Mouse (Mus musculus): ENCODE results near the gene Gm20431. TPM values are rescaled to one million over a fixed set of nuclear protein-coding genes. Genes with fewer than 3 reads are reported as not detected.
"Not testable (repeated sequence)": the region's sequence is repeated elsewhere in the genome, so short reads cannot be mapped to it uniquely, and the experiment has no call there.

Gm20431 gene
- total RNA-seq, 2 experiments from 2014 or later: 6.1 TPM; not detected in 1

DNA sequence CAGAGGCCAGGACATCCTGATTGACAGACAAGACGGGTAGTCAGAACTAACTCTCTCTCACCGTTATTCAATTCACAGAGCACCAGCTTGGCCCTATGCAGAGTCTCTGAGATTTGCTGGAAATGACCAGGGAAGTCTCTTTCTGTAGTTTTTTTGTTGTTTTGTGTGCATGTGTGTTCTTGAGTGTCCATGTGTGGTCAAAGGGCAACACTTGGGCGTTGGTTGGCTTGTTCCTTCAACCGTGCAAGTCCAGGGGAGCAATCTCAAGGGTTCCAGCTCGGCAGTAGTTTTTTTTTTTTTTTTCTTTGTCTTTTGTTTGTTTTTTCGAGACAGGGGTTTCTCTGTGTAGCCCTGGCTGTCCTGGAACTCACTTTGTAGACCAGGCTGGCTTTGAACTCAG, 1.4 kb upstream of the Gm20431 start:
- ATAC-seq (ENCODE audit: poor library complexity, severe bottlenecking): no peak

DNA sequence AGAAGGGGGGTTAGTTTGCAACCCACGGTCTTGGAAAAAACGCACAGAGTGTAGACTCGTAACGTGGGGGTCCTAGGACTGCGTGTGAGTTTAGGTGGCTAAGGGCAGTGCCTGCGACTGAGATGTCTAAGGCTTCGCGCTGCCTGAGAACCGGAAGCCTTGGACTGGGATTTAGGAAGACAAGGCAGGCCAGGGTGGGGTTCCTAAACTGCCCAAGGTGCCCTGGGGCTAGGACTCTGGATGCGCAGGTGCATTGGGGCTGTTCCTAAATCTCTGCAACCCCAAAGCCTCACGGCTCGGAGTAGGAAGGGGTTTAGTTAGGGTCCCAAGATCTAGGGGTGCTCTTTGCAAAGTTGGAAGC, 705 bp downstream of the Gm20431 start:
- ATAC-seq (ENCODE audit: poor library complexity, severe bottlenecking): no peak

DNA sequence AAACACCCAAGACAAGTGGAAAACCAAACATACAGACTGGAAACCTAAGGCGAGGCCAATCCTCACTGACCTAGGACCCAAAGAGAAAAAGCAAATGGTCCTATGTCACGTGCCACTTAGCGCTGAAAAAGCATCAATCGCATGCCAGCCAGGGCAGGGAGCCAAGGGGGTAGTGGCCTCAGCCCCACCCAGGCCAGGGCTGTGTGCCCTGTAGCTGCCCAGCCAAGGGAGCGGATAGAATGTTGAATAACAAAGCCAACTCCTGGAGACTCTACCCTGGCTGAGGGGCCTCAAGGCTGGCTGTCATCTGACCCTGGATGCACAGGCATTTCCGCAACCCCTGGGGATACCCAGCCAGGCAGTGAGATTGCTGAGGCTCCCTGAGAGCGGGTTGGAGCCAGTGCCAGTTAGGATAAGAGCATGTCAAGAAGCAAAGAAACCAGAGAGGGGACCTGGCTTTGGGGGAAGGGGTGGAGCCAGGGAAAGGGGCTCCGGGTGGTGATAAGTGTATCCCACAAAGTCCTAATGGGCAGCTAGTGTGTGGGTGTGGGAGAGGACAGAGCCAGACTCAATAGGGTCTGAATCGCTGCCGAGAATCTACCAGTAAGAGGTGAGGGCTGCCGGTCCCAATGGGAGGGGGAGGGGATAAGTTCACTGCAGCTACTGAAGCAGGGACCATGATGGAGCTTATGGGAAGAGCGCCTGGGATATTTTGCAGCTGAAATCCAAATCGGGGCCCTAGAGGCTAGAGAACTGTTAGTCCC, 1.3 kb downstream of the Gm20431 start:
- no peak for ATAC-seq (ENCODE audit: poor library complexity, severe bottlenecking)

DNA sequence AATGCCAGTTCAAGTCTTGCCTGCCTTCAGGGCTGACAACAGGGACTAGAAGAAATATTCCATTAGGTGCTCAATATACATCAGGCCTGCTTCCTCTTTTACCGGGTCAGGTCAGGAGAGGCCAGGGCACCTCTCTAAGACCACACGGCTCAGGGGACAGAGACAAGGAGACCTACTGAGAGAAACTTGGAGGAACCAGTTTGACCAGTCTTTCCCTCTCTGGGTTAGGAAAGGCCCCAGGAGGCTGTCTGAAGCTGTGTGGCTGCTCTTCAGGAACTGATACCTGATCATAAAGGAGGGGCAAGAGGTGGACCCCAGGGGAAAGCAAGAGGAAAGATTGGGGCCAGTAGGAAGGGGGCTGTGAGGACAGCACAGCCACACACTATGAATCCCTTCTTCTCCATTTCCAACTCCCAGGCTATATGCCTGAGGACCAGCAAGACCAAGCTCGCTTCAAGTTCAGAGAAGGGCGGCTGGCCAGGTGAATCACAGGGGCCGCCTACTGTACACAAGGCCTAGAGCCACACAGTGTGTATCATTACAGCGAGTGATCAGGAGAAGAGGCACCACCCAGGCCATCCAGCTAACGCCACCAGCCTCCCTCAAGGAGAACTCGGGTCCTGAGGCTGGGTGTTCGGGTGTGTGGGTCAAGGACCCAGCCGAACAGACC, 2.0 kb downstream of the Gm20431 start:
- no peak for ATAC-seq (ENCODE audit: poor library complexity, severe bottlenecking)

DNA sequence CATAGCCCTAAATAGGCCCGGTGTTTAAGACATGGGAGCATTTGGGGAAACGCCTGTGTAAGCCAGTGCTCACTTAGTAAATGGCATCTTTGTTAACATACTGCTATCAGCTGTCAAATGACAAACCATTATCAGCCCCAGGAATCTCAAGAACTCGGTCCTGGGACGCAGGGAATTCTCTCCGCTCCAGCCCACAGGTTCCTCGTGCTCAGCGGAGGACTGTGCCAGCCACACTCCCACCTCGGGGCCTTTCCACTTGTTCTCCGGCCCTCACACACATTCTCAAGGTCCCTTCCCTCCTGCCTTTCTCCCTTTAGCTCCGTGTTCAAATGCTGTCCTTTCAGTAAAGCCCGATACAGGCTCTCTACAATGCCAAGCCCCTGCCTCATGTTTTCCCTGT, 2.6 kb downstream of the Gm20431 start:
- ATAC-seq (ENCODE audit: poor library complexity, severe bottlenecking): no peak

DNA sequence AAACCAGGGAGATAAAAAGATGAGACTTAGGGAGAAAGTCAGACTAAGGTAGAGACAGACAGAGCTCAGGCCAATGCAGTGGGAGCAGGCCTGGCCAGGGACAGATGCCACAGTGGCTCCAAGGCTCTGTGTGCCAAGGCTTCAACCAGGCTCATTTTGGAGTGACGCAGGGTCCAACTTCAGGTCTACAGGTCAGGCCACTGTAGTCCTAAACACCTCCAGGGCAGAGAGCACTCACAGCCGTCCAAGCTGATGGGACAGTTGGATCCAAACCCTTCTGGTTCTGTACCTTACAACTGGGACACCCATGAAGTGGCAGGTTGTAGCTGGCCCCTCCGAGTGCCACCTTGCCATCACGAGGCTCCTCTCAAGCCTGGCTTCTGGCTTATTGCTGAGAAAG, 3.3 kb downstream of the Gm20431 start:
- ATAC-seq (ENCODE audit: poor library complexity, severe bottlenecking): no peak

DNA sequence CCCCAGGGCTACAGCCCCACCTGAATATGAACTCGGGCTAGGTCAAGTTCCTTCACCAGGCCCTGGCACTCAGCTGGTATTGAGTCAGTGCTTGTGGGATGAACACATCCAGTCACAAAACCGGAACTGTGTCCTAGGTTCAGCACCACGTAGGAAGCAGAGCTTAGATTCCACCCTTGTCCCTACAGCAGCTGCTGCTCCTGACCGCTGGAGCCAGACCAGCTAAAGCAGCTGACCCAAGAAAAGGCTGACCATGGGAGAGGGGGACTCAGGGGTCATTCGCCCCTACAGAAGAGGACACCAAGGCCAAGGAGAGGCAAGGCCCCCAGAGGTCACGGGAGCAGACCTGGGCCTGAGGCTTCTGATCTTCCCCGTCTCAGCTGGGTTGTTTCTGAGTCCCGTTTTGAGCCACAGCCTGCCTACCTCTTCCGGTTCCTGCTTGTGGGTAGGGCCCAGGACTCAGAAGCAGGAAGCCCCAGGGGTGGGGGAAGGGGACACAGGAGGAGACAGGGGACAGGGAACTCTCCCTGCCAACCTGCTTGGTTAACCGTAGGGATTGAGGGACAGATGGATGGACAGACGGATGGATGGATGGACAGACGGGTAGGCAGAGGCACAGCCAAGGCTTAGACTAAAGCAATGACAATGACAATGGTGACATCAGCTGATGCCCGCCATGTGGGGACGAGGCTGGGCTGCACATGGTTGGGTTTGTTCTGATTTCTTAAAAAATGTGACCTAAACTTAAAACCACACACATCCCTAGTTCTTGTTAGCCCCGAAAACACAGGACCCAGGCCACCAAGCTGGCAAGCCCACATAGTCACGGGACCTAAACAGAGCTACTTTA, 4.4 kb downstream of the Gm20431 start:
- ATAC-seq (ENCODE audit: poor library complexity, severe bottlenecking): peak; percentile 75

DNA sequence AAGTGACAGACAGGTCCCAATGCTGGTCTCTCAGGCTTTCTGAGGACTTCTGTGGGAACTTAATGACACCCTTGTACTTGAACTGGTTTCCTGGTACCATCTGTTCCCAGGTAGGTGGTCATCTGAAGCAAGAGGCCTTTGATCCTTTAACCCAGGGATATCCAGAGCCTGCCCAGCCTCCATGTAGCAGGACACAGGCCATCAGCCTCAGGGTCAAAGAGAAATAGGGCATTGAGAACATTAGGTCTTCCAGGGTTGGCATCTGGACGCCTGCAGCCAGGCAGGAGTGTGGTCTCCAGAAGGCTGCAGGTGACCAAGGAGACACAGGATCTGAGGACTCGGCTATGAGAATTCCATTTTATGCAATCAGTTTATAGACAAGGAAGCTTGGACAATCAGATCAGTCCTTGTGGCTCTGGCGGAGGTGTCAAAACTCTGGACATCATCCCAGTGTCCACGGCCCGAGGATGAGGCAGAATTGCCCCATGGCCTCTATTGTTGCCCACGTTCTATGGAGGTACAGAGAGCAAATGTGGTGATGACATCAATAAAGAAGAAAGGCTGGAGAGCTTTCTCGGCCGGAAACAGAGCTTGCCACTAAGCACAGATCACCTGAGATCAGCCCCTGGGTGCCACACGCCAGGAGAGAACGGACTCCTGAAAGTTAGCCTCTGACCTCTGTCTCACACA, 6.2 kb downstream of the Gm20431 start:
- no peak for ATAC-seq (ENCODE audit: poor library complexity, severe bottlenecking)

DNA sequence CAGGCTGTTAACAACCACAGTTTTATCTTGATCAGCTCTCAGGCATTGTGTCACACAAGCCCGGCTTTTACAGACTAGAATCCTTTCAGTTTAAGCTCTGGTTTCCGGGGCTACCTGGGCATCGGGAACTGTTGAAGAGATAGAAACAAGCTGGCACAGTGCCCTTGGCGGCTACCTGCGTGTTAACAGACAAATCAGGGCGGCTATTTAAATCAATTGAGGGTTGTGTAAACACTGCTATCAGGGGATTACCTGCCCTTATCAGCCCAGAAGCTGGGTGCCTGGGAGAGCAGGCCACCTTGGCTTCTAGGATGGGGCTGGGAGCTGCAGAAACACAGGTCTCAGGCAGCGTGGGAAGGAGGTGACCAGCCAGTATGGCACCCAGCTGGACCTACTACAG, 8.6 kb downstream of the Gm20431 start:
- ATAC-seq (ENCODE audit: poor library complexity, severe bottlenecking): no peak

DNA sequence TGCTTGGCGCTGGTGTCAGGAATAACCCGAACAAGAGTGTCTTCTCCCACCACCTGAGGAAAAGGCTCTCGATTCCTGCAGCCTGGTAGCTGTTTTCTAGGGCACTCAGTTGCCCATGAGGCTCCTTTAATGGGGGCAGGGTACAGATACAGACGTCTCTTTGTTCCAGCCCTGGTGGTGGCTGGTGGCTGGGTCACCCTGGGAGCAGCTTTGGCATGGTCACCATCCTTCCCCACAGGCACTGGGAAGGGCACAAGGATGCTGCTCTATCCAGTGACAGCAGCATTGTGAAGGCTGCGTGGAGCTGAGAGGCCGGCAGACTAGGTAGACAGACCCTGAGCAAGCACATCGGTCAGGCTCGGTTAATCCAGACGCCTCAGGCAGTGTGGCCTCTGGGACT, 9.7 kb downstream of the Gm20431 start:
- ATAC-seq (ENCODE audit: poor library complexity, severe bottlenecking): no peak

DNA sequence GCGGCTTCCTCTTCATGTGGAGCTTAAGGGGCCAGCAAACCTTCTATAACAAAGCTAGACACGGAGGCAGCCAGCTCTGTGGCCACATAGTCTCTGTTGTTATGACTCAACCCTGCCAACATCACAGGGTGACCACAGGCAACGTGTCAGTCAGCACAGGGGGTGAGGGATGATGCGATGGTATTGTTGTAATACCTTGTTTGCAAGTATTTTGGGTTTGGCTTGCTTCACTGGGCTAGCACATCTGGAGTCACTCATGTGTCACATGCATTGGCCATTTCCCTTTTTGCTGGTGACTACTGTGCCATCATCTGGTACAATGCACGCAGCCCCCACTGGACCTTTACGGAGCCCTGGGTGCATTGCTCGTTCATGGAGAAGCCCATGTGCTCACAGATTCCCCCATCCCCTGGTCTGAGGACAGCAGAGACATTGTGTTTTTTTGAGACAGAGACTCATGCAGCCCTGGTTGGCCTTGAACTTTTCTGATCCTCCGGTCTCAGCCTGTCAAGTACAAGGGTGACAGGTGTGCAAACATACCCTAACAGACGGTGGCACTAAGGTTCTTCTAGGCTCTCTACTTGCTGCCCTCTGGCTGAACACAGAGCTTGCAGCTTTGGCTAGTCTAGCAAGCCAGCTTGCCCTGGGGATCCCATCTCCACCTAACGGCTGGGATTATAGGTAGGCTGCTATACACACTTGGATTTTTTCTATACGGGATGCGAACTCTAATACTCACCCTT, 11.8 kb downstream of the Gm20431 start:
- ATAC-seq (ENCODE audit: poor library complexity, severe bottlenecking): peak; percentile 96

DNA sequence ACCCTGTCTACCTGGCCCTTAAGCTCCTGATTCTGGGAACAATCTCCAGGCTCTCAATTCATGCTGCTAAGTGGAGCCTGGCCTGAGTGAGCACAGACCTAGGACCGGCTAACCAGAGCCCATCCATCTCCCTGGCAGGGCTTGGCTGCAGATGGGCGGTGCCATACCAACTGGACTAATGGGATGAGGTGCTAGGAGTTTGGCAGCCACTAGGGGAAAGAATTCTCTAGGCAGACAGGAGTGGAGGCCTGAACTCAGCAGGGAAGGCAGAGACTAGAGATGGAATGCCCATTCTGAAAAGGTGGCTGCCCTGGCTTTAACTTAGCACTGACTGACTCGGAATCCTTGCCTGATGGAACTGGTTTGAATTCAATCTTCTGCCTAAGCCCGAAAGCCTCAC, 14.9 kb downstream of the Gm20431 start:
- no peak for ATAC-seq (ENCODE audit: poor library complexity, severe bottlenecking)

DNA sequence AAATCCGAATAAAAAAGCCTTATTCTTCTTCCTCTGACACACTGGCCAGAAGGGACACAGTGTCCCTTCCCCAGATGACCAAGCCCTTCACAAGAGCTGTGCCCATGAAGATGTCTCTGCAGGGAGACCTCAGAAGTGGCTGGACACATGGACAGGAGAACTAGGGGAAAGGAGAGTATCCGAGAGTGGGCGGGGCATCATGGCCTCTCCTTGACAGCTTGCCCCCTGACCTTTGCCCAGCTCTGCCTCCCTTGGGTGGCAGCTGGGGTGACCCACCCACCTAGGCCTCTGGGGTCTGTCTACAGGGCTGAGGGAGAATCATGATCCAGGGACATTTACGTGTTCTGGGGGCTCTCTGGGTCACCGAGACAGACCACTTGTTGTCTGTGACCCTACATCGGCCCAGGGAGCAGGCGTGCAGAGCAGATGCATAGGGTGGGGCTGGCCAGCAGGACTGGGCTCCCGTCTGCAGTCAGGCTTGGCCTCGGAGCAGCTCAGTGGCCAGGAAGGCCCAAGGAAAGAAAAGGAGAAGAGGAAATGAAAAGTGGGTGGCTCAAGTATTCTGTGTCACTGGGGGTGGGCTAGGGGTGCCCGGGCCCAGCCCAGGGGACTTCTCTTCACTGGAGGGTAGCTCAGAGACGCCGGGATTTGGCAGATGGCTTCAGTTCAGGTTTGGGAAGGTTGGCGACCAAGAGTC, 17.8 kb downstream of the Gm20431 start:
- ATAC-seq (ENCODE audit: poor library complexity, severe bottlenecking): not testable (repeated sequence)

DNA sequence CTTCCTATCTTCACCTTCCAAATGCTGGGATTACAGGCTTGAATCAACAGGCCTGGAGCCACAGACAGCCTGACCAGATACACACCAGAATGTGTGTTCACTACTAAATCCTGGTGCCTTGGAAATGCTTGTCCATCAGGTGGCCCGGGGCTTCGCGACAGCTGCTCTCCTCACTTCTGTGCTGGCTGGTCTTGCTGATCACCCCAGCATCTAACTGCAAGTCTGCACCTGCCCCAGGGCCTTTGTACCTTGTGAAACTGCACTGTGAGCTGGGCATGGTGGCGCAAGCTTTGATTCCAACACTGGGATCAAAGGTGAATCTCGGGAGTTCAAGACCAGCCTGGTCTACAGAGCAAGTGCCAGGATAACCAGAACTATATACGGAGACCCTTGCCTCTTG, 19.1 kb downstream of the Gm20431 start:
- no peak for ATAC-seq (ENCODE audit: poor library complexity, severe bottlenecking)

DNA sequence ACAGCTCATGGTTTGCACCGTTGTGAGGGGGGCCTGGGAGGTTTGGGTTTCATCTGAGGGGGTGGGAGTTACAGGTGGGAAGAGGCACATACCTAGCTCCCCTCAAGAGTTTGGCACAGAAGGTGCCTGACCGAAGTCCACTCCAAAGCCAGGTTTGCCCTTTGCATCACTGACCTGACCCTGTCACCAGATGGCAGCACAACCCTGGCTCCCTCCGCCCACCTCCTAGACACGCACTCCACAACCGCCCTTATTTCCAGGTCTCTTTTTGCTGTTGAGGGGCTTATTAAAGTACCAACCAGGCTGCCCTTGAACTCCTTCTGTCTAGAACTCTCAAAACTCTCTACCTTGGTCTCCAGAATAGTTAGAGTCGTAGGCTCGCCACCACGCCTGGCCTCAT, 20.0 kb downstream of the Gm20431 start:
- peak; percentile 94 for ATAC-seq (ENCODE audit: poor library complexity, severe bottlenecking)

DNA sequence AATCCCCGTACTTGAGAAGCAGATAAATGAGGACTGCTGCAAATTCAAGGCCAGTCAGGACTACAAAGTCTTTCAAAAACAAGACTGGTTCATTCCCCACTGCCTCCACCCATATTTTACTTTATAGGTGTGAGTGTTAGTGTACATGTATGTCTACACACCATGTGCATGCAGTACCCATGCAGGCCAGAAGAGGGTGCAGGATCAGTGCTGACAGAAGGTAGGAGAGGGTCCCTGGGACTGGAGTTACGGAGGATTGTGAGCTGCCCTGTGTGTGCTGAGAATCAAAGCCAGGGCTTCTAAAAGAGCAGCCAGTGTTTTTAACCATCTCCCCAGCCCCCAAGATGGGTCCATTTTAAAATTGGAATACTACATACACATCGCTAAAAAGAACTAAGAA, 21.0 kb downstream of the Gm20431 start:
- ATAC-seq (ENCODE audit: poor library complexity, severe bottlenecking): peak; percentile 53

DNA sequence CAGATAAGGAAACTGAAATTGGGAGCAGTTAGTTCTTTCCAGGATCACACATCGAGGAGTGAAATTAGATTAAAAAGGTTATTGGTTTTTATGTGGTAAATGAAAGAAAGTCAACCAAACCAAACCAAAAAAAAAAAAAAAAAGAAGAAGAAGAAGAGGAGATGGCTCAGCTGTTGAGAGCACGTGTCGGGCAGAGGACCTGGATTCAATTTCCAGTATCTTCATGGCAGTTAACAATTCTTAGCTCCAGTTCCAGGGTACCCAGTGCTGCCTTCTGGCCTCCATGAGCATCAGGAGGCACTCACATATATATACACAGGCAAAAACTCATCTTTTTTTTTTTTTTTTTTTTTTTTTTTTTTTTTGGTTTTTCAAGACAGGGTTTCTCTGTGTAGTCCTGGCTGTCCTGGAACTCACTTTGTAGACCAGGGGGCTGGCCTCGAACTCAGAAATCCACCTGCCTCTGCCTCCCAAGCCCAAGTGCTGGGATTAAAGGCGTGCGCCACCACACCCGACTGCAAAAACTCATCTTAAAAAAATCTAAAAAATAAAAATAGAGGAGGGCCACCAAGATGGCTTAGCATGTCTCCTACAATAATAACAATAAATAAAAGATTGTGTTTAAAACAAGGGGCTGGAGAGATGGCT, 26.3 kb downstream of the Gm20431 start:
- no peak for ATAC-seq (ENCODE audit: poor library complexity, severe bottlenecking)

DNA sequence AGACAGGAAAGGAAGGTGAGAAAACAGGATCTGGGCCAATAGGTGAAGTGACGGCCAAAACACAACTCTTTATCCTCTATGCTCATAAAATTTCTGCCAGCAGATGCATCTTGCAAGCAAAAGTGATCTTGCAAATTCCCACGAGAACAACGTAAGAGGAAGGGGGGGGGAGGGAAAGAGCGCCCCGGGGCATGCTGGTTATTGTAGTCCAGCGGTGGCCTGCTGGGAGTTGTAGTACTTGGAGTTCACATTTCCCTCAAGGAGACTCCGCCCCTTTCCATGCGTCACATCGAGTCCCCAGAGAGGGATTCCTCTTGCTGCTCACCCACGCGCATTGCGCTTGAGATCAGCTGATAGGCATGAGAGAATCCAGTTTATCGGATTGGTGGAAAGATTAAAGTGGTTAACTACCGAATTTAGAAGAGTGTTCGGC, 26.9 kb downstream of the Gm20431 start:
- peak; percentile 89 for ATAC-seq (ENCODE audit: poor library complexity, severe bottlenecking)

DNA sequence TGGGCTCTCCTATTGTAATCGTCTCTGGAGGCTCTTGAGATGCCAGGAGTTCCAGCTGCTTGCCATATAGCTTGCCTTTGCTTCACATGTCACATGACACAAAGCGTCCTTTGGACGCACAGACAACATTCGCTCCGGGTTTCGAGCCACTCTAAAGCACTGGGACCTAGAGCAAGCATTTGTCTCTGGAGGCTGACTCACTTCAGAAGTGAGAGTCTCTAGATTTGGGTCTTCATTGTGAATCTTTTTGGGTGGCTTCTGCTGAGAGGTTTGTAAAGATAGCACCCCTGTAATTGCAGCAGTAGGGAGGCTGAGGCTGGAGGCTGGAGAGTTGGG, 27.8 kb downstream of the Gm20431 start:
- ATAC-seq (ENCODE audit: poor library complexity, severe bottlenecking): no peak
